Mouse (Mus musculus): ENCODE results near the gene Olfr656. TPM values are rescaled to one million over a fixed set of nuclear protein-coding genes. Genes with fewer than 3 reads are reported as not detected.

Gene Olfr656
- not detected in 2 replicates for polyA plus RNA-seq (2016; fragmentation: Nextera tagmentation; extraction: Ambion mirVana)

- Histone ChIP-seq H3K4me1 (no peaks in the 10 kb centered on the region), H3K4me2 (no peak within 1 kb of the TSS), H3K27me3 (replicated peaks) (no peaks in the 10 kb centered on the region), H3K9me3 (replicated peaks) (no peaks in the 10 kb centered on the region), H3K4me3 (no peak within 1 kb of the TSS), H3K9ac (no peak within 1 kb of the TSS), H3K36me3 (no peaks in the 10 kb centered on the region), H3K27ac (no peak within 1 kb of the TSS)
- 56% methylated on average over 4 of the region's 4 CpGs for WGBS (ENCODE audit: insufficient replicate concordance)
- ATAC-seq = no peak
Measured at GRCm38 (mm10) chr7:104613655-104614054, at the start of gene Olfr656. Gene Olfr656, plus strand, starts transcription at chr7:104613955.

GRCm38 (mm10) chr7:104577014-104577413, 36.7 kb upstream of the Olfr656 start, which contains the start of gene Olfr653:
Gene Olfr653, plus strand, starts transcription at chr7:104577314.
- H3K9me3 ChIP-seq (replicated peaks) = no peaks in the 10 kb centered on the region
- WGBS (ENCODE audit: insufficient replicate concordance) = 54% methylated on average over 2 of the region's 2 CpGs
- H3K27me3 ChIP-seq (replicated peaks) = no peaks in the 10 kb centered on the region
- no peak within 1 kb of the TSS for H3K9ac ChIP-seq
- ATAC-seq = no peak
- H3K4me3 ChIP-seq = no peak within 1 kb of the TSS
- H3K36me3 ChIP-seq = no peaks in the 10 kb centered on the region
- H3K27ac ChIP-seq = no peak within 1 kb of the TSS
- H3K4me1 ChIP-seq = no peaks in the 10 kb centered on the region
- H3K4me2 ChIP-seq = no peak within 1 kb of the TSS

DNA sequence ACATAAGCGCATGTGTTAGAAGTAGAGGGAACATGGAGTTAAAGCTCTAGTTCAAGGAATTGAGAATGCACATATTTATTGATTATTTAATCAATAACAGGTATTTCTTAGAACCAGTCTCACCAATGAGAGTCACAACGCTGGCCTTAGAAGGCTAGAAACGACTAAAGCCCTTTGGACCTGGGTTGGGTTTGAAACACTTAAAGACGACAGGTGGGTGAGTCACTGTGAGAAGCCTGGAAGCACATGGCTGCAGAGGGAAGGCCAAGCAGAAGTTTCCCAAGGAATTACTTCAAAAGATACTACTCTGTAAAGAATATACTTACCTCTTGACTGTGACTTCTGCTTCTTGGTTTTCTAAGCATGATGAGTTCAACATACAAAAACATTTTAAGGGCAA, 32.9 kb upstream of the Olfr656 start:
- Histone ChIP-seq H3K9ac (no peak overlapping the region), H3K9me3 (replicated peaks) (no peaks in the 10 kb centered on the region), H3K27ac (no peak overlapping the region), H3K4me3 (no peak overlapping the region), H3K36me3 (no peaks in the 10 kb centered on the region), H3K4me2 (no peak overlapping the region), H3K27me3 (replicated peaks) (no peaks in the 10 kb centered on the region), H3K4me1 (no peaks in the 10 kb centered on the region)
- ATAC-seq = no peak
- WGBS (ENCODE audit: insufficient replicate concordance) = 81% methylated on average over 4 of the region's 4 CpGs

- Histone ChIP-seq H3K36me3 (no peaks in the 10 kb centered on the region), H3K4me1 (no peaks in the 10 kb centered on the region), H3K9ac (no peak overlapping the region), H3K9me3 (replicated peaks) (no peaks in the 10 kb centered on the region), H3K27ac (no peak overlapping the region), H3K4me2 (no peak overlapping the region), H3K4me3 (no peak overlapping the region), H3K27me3 (replicated peaks) (no peaks in the 10 kb centered on the region)
- 61% methylated on average over 4 of the region's 4 CpGs for WGBS (ENCODE audit: insufficient replicate concordance)
- no peak for ATAC-seq
Measured at GRCm38 (mm10) chr7:104581429-104581828, 32.3 kb upstream of the Olfr656 start.

DNA sequence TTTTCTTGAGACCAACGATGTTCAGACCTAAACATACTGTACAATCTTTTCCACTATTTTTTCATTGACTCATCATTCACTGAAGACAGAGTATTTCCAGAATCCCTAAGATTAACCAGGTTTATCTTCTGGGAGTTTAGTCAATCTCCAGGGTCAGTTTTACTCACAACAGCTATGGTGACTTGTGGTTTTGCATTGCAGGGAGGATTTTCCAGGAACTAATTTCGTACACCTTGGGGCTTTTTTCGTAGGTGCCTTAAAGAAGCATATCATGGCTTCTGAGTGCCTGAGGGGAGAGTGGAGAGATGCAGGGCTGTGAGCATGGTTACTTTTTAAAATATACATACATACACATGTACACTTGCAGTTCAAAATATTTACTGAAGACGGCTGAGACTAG, 27.0 kb upstream of the Olfr656 start, which contains the start of gene Olfr654:
Olfr654 (plus strand) TSS at position 301 of the 400 bp plus-strand sequence.
- H3K9ac ChIP-seq = no peak within 1 kb of the TSS
- no peaks in the 10 kb centered on the region for H3K36me3 ChIP-seq
- WGBS (ENCODE audit: insufficient replicate concordance) = 62% methylated on average over 4 of the region's 4 CpGs
- no peak within 1 kb of the TSS for H3K4me3 ChIP-seq
- H3K9me3 ChIP-seq (replicated peaks) = no peaks in the 10 kb centered on the region
- no peak for ATAC-seq
- H3K4me1 ChIP-seq = no peaks in the 10 kb centered on the region
- no peak within 1 kb of the TSS for H3K27ac ChIP-seq
- H3K4me2 ChIP-seq = no peak within 1 kb of the TSS
- H3K27me3 ChIP-seq (replicated peaks) = no peaks in the 10 kb centered on the region

DNA sequence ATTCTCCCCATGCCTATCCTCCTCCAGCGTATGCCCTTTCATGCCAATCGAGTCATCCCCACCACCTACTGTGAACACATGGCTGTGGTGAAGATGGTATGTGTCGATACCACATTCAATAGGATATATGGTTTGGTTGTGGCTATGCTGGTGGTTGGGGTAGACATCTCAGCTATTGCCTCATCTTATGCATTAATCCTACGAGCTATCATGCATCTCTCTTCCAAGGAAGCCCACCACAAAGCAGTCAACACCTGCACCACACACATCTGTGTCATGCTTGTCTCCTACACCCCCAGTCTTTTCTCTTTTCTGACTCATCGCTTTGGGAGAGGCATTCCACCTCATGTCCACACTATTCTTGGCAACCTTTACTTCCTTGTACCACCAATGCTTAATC, 25.5 kb upstream of the Olfr656 start:
- H3K27me3 ChIP-seq (replicated peaks) = no peaks in the 10 kb centered on the region
- H3K27ac ChIP-seq = no peak overlapping the region
- H3K9me3 ChIP-seq (replicated peaks) = no peaks in the 10 kb centered on the region
- 59% methylated on average over 5 of the region's 5 CpGs for WGBS (ENCODE audit: insufficient replicate concordance)
- no peak for ATAC-seq
- H3K9ac ChIP-seq = no peak overlapping the region
- H3K4me1 ChIP-seq = no peaks in the 10 kb centered on the region
- no peak overlapping the region for H3K4me2 ChIP-seq
- H3K36me3 ChIP-seq = no peaks in the 10 kb centered on the region
- H3K4me3 ChIP-seq = no peak overlapping the region

GRCm38 (mm10) chr7:104601679-104602078, 12.1 kb upstream of the Olfr656 start, which contains the start of gene Olfr655:
Gene Olfr655, minus strand, starts transcription at chr7:104601779.
- Histone ChIP-seq H3K4me2 (no peak within 1 kb of the TSS), H3K36me3 (no peaks in the 10 kb centered on the region), H3K27ac (no peak within 1 kb of the TSS), H3K27me3 (replicated peaks) (no peaks in the 10 kb centered on the region), H3K9me3 (replicated peaks) (no peaks in the 10 kb centered on the region), H3K4me1 (no peaks in the 10 kb centered on the region), H3K4me3 (no peak within 1 kb of the TSS), H3K9ac (no peak within 1 kb of the TSS)
- ATAC-seq = no peak
- 63% methylated on average over 2 of the region's 2 CpGs for whole genome bisulfite sequencing (ENCODE audit: insufficient replicate concordance)

DNA sequence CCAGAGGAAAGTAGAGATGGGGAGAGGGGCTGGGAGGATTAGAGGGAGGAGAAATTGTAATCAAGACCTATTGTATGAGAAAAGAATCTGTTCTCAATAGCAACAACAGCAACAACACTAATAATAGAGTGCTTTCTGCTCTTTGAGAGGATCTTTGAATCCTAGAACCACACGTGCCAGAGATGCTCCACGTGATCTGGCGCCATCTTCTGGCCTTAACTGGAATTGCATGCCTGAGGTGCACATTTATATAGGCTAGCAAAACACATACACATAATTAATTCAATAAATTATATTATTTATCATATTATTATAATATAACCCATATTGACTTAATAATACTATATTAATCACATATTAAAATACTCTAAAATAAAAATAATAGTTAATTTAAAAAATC, 10.6 kb upstream of the Olfr656 start:
- Histone ChIP-seq H3K4me1 (no peaks in the 10 kb centered on the region), H3K4me3 (no peak overlapping the region), H3K36me3 (no peaks in the 10 kb centered on the region), H3K4me2 (no peak overlapping the region), H3K9me3 (replicated peaks) (no peaks in the 10 kb centered on the region), H3K9ac (no peak overlapping the region), H3K27me3 (replicated peaks) (no peaks in the 10 kb centered on the region), H3K27ac (no peak overlapping the region)
- WGBS (ENCODE audit: insufficient replicate concordance) = 3% methylated on average over 3 of the region's 3 CpGs
- ATAC-seq = no peak

DNA sequence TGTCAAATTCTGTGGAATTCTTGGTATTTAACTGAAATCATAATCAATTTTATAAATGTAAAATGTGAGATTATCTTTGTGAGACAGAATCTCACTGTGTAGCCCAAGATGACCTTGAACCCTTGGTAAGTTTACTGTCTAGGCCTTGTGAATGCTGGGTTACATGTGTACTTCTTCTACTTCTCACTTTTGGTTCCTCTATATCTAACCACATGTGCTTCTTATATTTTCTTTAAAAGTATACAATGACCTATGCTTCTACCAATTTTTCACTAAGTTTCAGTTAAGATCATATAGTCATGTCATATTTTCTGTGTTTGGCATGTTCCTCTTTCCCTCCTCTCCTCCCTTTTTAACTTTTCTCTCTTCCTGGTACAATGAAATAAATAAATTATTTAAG, 9.0 kb upstream of the Olfr656 start:
- ATAC-seq = no peak
- H3K4me1 ChIP-seq = no peaks in the 10 kb centered on the region
- H3K4me3 ChIP-seq = no peak overlapping the region
- no peaks in the 10 kb centered on the region for H3K27me3 ChIP-seq (replicated peaks)
- no peak overlapping the region for H3K4me2 ChIP-seq
- H3K9me3 ChIP-seq (replicated peaks) = no peaks in the 10 kb centered on the region
- no peak overlapping the region for H3K27ac ChIP-seq
- H3K9ac ChIP-seq = no peak overlapping the region
- no peaks in the 10 kb centered on the region for H3K36me3 ChIP-seq

- ATAC-seq = no peak
- Histone ChIP-seq H3K27ac (no peak within 1 kb of the TSS), H3K36me3 (no peaks in the 10 kb centered on the region)
Measured at GRCm38 (mm10) chr7:104624494-104624893, 10.7 kb downstream of the Olfr656 start, which contains the start of gene Olfr657. Gene Olfr657, plus strand, starts transcription at chr7:104624794.

DNA sequence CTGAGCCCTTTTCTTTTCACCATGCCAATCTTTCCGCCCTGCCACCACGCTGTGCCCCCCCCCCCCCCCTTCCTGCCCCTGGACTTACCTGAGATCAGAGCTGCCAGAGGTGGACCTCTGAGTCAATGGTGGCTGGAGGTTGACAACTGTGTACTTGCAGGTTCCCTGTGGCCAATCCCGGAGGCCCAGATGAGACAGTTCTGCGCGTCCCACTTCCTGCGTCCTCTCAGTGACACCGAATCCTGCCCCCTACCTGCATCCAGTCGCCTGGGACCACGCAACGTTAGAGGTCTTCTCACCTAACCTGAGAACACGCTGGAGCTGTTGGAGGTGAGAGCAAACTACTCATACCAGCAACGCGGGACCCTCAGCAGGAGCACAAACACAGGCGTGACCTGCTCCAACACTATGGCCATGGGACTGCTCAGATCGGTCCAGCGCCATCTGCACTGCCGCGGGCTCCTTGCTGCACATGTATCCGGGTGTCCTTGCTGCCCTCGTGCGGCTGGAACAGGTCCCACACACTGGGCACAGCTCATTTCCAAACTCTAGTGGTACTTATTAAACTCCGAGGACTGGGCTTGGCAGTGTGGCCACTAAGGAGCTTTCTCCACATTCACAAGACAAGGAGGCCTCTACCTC, 33.2 kb downstream of the Olfr656 start, which contains the start of gene Olfr658:
Olfr658 (minus strand) TSS at position 465 of the 642 bp plus-strand sequence.
- Histone ChIP-seq H3K9ac (no peak within 1 kb of the TSS), H3K4me1 (no peaks in the 10 kb centered on the region), H3K27me3 (replicated peaks) (no peaks in the 10 kb centered on the region), H3K36me3 (no peaks in the 10 kb centered on the region), H3K4me3 (no peak within 1 kb of the TSS), H3K9me3 (replicated peaks) (no peaks in the 10 kb centered on the region), H3K4me2 (peak within 1 kb of the TSS; percentile 46), H3K27ac (no peak within 1 kb of the TSS)
- peak; percentile 62; the same call in 1 of the 2 replicates for ATAC-seq
- 15% methylated on average over 21 of the region's 22 CpGs for WGBS (ENCODE audit: insufficient replicate concordance)

More at GRCm38 (mm10) chr7:104624494-104624893, 10.7 kb downstream of the Olfr656 start, which contains the start of gene Olfr657:
- Histone ChIP-seq H3K4me2 (no peak within 1 kb of the TSS), H3K4me1 (no peaks in the 10 kb centered on the region), H3K27me3 (replicated peaks) (no peaks in the 10 kb centered on the region), H3K9ac (no peak within 1 kb of the TSS), H3K9me3 (replicated peaks) (no peaks in the 10 kb centered on the region), H3K4me3 (no peak within 1 kb of the TSS)

- 69% methylated on average over 3 of the region's 3 CpGs for WGBS (ENCODE audit: insufficient replicate concordance)
- no peak for ATAC-seq
- Histone ChIP-seq H3K27me3 (replicated peaks) (no peaks in the 10 kb centered on the region), H3K9me3 (replicated peaks) (no peaks in the 10 kb centered on the region), H3K36me3 (no peaks in the 10 kb centered on the region), H3K27ac (no peak within 1 kb of the TSS), H3K9ac (no peak within 1 kb of the TSS), H3K4me2 (no peak within 1 kb of the TSS), H3K4me1 (no peaks in the 10 kb centered on the region), H3K4me3 (no peak within 1 kb of the TSS)
Measured at GRCm38 (mm10) chr7:104666453-104666852, 52.7 kb downstream of the Olfr656 start, which contains the start of gene Olfr659. Gene Olfr659, plus strand, starts transcription at chr7:104666753.
